Mouse (Mus musculus) MEL-GATA-1-ER (cell line): Measurements from ENCODE around the gene Bcl3.
A peak's percentile ranks its signal among the peaks of the same experiment; 100 is the strongest.

Experiments used
- DNase-seq: peaks from one replicate; pipeline ENCODE4 v3.0.0-alpha.2; 2012; ENCODE audit warnings: low read depth; ENCODE audit errors: extremely low read depth

Gene Bcl3

GRCm38 (mm10) chr7:19834055-19834454 lies 11.5 kb upstream of the Bcl3 start:
- DNase-seq, result no peak

GRCm38 (mm10) chr7:19831837-19832236 lies 9.3 kb upstream of the Bcl3 start:
- DNase-seq, result no peak

GRCm38 (mm10) chr7:19830682-19831156 lies 8.1 kb upstream of the Bcl3 start:
- no peak for DNase-seq

GRCm38 (mm10) chr7:19829694-19830093 lies 7.1 kb upstream of the Bcl3 start:
- no peak for DNase-seq

GRCm38 (mm10) chr7:19826756-19827155 lies 4.2 kb upstream of the Bcl3 start:
- no peak for DNase-seq

GRCm38 (mm10) chr7:19824182-19824973 lies 1.8 kb upstream of the Bcl3 start:
- peak; percentile 62 for DNase-seq

GRCm38 (mm10) chr7:19823256-19824181 lies 949 bp upstream of the Bcl3 start:
- peak; percentile 65 for DNase-seq

- DNase-seq, result no peak
Measured at GRCm38 (mm10) chr7:19822193-19822592, 377 bp downstream of the Bcl3 start.

GRCm38 (mm10) chr7:19821633-19822032 lies 937 bp downstream of the Bcl3 start:
- no peak for DNase-seq

GRCm38 (mm10) chr7:19820347-19821048 lies 2.1 kb downstream of the Bcl3 start:
- no peak for DNase-seq

GRCm38 (mm10) chr7:19818875-19819274 lies 3.7 kb downstream of the Bcl3 start:
- no peak for DNase-seq

GRCm38 (mm10) chr7:19818440-19818839 lies 4.1 kb downstream of the Bcl3 start:
- no peak for DNase-seq

GRCm38 (mm10) chr7:19817382-19818105 lies 5.0 kb downstream of the Bcl3 start:
- no peak for DNase-seq

- peak; percentile 76 for DNase-seq
Measured at GRCm38 (mm10) chr7:19816224-19816771, 6.3 kb downstream of the Bcl3 start.

- DNase-seq, result no peak
Measured at GRCm38 (mm10) chr7:19815296-19816223, 7.0 kb downstream of the Bcl3 start.

- peak; percentile 64 for DNase-seq
Measured at GRCm38 (mm10) chr7:19813579-19814122, 8.9 kb downstream of the Bcl3 start.

GRCm38 (mm10) chr7:19813161-19813560 lies 9.4 kb downstream of the Bcl3 start:
- DNase-seq, result no peak

GRCm38 (mm10) chr7:19811114-19811513 lies 11.5 kb downstream of the Bcl3 start:
- DNase-seq, result no peak

GRCm38 (mm10) chr7:19809369-19809768 lies 13.2 kb downstream of the Bcl3 start:
- no peak for DNase-seq
